Mouse (Mus musculus) mouse trophoblast stem cell (cell line): ENCODE data around the gene Klhl8.

Experiments
- in situ Hi-C, 2 experiments: fragments of 300-500 bp; cut with MseI, MboI; formaldehyde crosslinking; loops; 2 replicates in 1 of 2; 3 replicates in 1 of 2; pipeline ENCODE4 v1.15.1; 2025

The Klhl8 gene

DNA sequence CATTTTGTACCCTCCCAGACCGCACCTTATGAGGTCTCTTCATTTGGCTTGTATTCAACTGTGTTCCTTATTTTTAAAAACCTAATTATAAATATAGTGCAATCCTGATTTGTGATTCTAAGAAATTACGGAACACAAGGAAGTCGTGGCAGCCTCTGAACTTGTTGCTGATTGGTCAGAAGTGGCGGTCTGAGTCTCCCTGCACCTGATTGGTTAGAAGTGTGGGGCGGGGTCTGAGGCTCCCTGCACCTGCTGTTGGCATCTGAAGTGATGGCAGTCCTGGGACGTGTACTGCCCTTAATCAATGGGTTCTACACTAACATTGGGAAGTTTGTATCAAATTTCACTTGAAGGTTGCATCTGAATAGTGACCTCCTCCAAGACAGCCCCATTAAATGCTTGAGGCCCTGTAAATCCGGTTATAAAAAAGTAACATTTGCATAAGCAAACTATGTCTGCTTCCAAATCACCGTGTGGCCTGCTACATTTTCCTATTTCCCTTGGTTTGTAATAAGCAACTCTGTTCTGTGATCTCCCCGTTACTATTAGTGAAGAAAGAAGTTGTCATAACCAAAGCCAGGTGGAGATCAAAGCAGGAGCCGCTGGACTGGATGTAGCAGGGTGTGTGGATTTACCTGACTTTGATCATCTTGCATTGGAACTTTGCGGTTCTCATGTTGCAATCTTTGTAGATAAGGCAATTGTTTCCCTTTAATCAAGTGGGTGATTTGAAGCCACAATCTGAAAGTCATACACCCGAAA, 5.7 kb upstream of the Klhl8 start:
- in situ Hi-C loops = no loop called here

DNA sequence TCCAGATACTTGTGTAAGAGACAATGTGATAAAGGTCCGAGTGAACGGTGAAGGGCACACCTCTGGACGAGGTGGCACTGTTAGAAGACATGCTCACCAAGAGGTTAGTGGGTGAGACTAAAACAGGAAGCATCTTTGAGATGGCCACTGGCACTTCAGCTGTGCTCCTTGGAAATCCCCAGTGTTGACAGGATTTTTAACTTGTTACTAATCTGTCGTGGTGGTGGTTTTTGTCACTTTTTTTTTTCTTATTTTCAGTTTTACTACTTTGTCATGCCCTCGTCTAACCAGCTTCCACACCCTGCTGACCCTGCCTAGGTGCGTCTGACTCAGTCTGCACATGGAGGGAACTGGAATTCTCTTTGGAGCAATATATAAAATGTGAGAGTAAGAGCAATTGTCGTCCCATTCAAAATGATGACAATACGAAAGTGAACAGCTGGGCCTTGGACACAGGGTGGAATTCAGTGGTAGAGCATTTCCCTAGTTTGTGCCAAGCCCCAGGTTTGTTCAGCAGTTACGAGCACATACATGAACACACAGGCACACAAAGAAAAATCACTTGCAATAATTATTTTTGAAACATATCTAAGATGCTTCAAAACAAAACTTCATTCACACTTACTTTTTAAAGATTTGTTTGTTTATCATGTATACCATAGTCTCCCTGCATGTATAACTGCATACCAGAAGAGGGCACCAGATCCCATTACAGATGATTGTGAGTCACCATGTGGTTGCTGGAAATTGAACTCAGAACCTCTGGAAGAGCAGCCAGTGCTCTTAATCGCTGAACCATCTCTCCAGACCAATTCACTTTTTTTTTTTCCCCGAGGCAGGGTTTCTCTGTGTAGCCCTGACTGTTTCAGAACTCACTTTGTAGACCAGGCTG, 3.5 kb upstream of the Klhl8 start:
- in situ Hi-C loops = no loop called here

DNA sequence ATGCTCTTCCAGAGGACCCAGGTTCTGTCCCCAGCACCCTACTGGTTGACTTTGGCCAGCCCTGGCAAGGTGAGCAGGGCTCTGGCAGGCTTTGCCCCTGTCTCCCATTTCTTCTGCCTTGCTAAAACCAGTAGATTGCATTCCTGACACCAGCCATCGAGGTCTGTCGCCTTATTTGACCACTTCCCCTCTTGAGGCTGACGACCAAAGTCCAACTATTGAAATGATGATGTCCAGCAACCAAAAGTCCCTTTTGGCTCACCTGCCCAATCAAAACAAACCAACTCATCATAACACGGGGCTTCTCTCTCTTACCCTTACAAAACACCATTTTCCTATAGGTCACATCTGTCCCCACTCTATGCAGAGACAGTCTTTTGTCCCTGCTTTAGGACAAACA, 2.1 kb upstream of the Klhl8 start:
- in situ Hi-C loops = no loop called here

DNA sequence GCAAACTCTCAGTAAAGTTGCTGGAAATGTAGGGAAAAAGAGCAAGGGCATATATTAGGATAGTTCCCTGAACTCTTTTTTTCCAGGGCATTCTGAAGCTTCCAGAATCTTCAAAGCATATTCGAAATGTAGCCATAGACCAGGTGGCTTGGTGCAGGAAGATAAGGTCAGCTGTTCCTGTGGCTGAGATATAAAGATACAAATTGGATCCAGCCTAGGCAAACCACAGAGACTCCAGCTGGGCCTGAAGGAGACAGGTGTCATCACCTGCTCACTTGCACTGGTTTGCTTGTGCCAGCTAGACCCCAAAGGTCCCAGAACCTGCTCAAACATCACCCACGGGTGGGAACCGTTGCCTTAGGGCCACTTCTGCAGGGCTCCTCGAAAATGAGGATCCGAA, 496 bp upstream of the Klhl8 start:
- in situ Hi-C loops = no loop called here

DNA sequence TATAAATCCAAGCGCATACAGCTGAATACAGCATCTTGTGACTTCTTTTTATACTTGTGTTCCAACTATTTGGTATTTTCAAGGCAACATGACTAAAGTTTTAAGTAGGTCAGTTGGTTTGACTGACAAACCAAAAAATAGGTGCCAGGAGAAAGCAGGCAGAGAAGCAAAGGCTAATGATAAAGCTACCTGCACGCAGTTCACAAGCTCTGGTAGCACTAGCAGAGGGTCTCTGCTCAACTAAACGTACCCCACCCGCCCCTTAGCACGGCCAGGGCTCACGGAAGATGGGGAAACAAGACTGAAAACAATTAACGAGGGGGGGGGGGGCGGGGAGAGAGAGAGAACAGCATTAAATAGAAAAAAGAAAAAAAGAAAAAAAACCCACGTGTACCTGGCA, 903 bp downstream of the Klhl8 start:
- in situ Hi-C loops = no loop called here

DNA sequence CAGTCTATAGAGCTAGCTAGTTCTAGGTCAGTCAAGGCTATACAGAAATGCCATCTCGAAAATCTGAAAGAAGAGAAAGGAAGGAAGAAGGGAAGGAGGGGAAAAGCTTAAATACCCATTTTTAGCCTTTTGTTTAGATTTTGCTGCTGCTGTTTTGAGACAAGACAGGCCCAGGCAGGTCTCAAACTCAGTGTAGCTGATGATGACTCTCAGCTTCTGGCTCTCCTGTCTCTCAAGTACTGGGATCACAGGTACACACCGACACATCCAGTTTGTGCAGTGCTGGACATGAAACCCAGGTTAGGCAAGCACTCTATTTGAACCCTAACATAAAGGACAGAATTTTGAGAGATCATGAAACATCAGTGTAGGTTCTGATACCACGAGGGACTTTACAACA, 1.6 kb downstream of the Klhl8 start:
- in situ Hi-C loops = no loop called here

DNA sequence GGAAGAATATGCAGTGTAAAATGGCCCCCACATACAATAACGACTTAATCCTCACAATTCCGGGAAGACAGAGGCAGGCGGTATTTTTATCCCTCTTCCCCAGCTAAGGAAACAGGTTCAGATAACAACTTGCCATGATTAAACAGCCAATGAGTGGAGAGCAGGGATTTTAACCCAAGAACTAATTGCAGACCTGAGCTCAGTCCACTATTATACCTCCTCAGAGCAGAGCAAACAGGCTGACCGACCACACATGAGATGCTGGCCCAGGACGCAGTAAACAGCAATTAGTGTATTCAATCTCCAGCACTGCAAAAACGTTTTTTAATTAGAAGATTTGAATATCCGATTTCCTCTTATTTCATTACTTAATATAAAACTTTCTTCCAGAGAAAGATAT, 2.2 kb downstream of the Klhl8 start:
- in situ Hi-C loops = no loop called here

DNA sequence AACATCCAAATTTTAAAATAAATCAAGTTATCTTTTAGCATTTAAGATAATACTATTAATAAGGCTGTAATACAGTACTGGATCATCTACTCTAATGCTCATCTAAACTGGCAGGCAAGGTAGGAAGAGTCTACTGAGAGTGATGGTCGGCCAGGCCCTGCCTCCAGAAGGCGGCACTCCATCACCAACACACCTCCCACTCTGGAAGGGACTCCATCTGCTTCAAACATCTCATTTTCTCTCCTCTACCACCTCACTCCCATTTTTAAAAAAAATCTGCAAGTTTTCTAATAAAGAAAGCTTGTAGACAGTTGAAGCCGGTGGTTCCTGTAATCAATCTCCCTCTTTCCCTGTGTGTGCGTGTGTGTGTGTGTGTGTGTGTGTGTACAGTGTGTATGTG, 3.2 kb downstream of the Klhl8 start:
- in situ Hi-C loops = no loop called here

DNA sequence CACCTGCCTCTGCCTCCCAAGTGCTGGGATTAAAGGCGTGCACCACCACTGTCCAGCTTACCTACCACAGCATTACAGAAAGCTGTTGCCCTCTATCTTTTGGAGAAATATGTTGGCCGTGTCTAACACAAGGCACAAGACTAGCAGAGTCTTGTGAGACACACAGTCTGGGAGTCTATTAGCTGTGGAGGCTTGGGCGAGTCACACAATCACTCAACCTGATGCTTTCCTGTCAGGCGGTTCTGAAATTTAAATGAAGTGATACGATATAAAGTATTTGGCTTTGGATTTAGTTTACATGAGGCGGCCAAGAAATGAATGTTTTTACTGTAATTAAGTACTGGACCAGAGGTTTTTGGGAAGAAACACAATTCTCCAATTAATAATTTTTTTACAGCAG, 4.9 kb downstream of the Klhl8 start:
- in situ Hi-C loops = no loop called here

DNA sequence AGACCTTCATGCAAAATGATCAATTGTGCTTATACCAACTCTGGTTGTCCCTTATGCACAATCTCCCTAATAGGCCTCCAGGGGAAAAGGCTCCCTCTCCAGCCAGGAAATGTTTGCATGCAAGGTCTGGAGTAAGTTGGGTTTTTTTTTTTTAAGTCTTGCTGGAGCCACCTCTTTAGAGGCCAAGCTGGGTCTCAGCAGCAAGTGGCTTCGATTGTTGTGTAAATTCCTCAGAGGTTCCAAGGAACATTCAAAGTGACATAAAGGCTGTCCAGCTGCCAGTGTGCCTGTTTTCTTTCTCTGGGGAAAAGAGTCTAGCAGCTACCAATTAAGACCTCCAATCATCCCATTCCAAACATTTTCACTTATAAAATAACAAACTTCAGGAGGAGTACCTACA, 12.7 kb downstream of the Klhl8 start:
- in situ Hi-C loops = no loop called here

DNA sequence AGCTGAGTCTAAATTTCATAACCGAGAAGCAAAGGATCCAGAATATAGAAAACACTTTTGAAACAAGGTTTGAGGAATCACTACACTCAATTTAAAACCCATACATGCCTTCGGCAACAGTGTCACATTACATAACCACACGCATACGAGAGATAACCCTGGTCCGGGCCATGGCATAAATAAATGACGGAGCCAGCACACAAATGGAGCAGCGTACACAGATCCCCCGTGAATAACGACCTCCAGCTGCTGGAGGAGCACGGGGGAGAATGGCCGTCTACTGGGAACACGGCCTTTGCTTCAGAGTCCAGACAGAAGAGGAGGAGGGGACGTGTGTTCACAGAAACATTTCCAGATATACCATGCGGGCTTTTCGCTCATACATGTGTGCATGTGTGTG, 21.3 kb downstream of the Klhl8 start:
- in situ Hi-C loops = no loop called here

DNA sequence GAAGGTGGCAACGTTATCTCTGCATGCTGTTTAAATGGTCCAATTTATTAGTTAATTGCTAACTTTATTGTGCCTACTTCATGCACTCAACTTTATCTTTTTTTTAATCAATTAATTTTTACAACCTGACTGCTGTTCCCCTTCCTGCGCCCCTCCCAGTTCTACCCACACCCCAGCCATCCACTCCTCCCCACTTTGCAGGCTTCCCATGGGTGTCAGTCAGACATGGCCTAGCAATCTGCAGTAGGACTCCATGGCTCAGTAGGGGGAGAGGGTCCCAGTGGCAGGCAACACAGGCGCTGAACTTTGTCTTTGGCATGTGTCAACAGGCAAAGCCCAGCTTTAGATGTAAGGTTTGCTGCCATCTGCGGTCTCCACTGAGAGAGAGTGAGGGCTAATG, 47.3 kb downstream of the Klhl8 start:
- in situ Hi-C loops = no loop called here

DNA sequence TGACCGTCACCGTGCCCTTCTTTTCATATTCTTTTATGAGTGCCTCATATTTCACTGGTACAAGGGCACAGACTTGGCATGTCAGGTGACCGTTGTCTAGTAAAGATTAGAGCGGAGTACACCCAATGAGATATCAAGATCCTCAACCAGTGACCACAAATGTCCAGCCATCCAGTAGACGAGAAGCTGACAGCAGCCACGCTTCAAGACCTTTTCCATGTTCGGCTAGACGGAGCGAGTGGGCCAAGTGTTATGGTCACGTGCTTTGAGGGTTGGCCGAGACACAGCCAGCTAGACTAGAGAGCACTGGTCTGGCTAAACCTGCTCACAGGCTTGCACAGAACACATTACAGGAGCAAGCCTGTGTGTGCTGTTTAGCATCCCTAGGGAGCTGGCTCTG, 50.4 kb downstream of the Klhl8 start:
- in situ Hi-C loops = no loop called here

DNA sequence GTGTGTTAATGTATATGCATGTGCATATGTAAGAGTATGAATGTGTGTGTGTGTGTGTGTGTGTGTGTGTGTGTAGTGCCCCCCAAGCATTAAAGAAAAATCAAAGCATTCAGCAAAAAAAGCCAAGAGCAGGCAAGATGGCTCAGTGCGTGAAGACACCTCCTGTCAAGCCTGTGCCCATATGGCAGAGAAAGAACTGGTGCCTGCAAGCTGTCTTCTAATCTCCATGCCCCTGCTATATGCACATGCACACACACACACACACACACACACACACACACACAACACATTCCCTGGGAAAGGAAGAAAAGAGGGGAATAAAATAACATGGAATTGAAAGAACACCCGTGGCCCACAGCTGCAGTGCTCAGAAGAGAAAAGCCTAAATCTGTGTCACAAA, 53.9 kb downstream of the Klhl8 start:
- in situ Hi-C loops = no loop called here

DNA sequence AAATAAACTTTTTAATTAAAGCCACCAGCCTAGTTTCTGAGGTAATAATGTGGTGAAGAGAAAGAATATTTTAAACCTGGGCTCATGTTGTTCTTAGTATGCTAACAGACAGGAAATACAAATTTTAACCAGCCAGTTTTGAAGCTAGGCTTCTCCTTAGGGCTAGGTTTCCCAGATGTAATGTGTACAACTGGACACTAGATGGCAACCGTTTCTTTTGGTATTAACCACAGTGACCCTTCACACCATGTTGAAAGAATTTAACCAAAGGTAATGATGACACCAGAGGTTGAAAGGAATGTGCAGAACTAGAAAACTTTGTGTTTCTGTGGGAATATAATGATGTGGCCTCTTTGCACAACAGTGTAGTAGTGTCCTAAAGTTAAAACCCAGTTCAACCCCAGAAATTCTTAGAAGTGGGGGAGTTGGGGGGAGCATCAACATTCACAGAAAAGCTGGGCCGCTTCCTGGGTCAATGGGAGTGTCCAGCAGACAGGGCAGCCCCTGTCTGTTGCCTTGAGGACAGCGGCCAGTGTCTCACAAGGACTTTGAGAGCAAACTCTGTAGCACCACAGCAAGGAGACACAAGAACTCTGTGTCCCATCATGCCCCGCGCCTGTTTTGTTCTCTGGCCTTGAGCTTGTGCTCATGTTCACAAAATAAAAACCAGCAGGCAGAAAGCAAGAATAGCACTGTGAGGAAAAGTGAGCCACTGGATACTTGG, 54.6 kb downstream of the Klhl8 start:
- in situ Hi-C loops = no loop called here

DNA sequence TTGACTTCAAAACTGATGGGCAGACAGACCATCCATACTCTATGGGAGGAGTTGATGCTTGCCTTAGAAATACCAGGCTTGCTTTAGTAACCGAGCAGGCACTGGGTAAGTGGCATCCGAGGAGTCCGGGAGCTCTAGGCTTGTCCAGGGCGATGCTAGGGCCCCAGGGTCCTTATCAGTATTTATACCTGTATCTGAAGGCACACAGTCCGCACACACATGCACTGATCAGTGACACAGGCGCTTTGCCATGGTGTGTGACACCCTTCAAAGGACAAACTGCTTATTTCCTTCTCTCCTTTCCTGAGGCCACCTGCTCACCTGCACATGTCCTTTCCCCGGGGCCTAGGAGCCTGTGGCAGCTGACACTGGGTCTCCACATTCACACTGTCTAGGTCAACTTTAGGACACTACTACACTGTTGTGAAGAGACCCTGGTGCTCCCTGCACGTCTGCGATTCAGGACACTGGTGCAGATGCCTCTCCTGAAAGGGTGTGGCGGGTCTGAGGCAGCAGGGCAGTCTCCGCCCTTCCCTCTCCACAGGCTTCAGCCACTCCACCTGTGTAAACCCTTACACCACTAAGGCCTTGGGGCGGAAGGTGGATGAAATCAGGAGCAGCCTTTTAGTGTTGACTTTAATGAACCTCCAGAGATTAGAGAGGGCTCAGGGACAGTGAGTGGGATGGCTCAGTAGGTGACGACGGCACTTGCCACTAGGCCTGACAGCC, 55.4 kb downstream of the Klhl8 start:
- in situ Hi-C loops = no loop called here

DNA sequence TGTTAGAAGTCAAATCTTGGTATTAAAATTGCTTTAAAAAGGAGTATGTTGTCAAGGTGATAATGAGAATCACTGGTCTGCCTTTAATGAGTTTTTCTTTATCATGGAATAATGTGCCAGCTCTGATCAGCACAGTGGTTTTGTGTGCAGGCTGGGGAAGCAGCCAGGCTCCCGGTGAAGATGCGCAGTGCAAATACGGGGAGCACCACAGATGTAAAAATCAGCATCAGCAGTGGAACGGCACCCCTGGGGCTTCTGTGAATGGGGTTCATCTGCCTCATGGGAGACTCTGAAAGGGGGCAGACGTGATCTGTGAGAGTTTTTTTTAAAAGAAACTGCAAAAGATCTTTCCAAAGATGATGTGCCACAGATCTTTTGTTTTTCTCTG, 56.3 kb downstream of the Klhl8 start:
- in situ Hi-C loops = no loop called here

DNA sequence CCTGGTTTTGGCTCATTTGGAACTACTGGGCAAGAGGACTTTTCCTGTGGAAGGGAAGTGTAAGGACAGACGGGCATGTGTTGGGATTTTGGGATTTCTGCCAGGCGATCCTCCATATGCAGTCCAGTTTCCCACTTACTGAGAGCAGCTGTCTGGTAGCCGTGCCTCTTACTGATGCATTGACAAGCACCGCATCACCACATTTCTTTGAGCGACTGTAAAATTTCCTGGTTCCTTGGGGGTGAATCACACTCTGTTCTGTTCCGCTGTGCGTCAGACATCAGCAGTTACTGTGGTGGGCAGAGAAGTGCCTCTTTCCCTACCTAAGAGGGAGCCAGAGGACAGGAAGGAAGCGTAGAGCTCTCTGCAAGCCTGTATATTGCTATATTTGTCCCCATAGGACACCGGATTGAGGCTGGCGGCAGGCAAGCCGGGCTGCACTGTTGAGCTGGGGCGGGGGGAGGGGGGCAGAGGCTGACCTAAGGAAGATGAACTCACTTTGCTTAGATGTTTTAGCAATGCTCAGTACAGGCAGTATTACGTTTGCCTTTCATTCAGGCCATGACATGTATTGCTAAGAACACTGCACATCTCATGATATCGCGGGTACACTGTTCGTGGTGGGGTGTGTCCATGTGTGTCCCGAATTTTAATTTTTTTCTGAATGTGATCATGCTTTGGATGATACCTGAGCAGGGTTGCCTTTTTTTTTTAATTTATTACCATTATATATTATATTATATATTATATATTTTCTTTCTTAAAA, 56.8 kb downstream of the Klhl8 start:
- in situ Hi-C loops = no loop called here

DNA sequence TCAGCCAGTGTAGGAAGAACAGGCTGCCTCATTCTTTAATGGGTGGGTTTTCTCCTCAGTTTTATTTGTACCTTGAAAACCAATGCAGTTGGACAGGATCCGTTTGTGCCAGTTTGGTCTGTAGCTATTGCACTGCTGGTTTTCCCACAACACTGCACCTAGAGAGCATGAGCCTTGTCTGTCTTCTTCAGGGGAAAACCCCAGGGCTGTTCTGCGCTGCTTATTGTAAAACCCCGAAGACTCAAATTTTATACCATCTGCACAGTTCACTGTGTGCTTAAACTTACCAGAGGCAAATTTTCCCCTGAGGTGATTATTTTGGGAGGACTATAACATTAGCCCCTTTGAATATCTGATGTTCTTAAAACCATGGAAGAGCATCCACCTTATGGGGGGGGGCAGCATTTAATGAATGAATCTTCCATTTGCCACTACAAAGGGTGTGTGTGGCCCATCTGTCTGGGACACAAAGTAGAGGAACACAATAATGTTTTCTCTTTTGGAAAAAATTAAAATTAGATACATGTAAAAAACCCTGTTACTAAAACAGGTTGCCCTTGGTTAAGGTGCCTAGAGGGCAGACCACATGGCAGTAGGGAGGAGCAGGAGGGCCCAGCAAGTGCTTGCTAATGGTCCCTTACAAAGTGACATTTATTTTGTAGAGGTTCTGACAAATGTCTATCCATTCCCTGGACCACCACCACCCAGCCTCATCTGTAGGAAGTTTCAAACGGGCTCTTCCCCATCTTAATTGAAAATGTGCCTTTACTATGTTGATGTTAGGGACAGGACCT, 58.1 kb downstream of the Klhl8 start:
- in situ Hi-C loops = no loop called here

DNA sequence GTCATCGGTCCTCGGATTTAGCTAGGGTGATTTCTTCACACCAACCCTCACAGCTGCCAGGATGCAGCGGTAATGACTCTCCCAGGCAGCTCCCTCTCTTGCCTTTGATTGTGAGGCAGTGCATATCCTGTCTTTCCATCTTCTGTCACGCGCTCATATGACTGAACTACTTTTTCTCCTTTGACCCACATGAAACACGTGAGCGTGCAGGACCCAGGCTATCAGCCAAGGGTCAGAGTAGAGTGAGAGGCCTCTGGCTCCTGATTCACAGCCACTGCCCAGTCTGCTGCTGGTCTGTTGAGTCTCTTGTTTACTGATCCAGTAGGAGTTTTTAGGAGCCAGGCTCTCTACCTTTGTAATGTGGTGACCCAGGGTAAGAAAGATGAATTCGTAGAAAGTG, 62.5 kb downstream of the Klhl8 start:
- in situ Hi-C loops = no loop called here
